Mouse (Mus musculus): ENCODE results near the gene Dazl.

GRCm38 (mm10) chr17:50309512-50310072 lies 16.2 kb upstream of the Dazl start:
- TF ChIP-seq CTCF (IDR thresholded peaks at IDR 0.05; ENCODE audit: control insufficient read depth, insufficient read depth, low read length) (no peak), POLR2A (IDR thresholded peaks at IDR 0.05; ENCODE audit: borderline replicate concordance, control insufficient read depth, low read depth, low read length) (no peak)
